Mouse (Mus musculus) mesoderm, embryonic 11.5 days (tissue): ENCODE measurements around the gene Zfp454.

Experiments used
- DNase-seq: peaks from one replicate; pipeline ENCODE4 v3.0.0-alpha.2; 2012; ENCODE audit warnings: low read depth, low spot score

The Zfp454 gene

GRCm38 (mm10) chr11:50841023-50841735 lies 46.3 kb downstream of the Zfp454 start, which contains the start of gene Zfp879:
Gene Zfp879, minus strand, starts transcription at chr11:50841552.
- peak; percentile 94 for DNase-seq

DNA sequence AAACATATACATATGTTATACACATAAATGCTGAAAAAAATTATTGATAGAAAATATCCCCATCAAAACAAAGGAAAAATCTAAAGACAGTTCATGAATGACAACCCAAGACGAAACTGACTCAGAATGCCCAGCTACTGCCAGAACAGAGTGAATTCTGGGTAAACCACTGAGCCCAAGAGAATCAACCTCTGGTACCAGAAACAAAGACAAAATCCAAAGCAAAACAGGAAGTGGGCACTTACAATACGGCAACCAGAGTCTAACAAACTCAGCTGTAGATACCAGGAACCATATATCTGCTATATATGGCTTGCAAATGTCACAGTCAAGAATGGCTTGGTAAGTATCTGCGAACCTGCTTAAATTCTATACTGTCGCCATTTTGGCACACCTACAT lies 51.7 kb downstream of the Zfp454 start:
- DNase-seq: no peak

GRCm38 (mm10) chr11:50827010-50827953 lies 60.2 kb downstream of the Zfp454 start, which contains the start of gene Zfp354c:
Gene Zfp354c, minus strand, starts transcription at chr11:50827724.
- DNase-seq: peak; percentile 87

GRCm38 (mm10) chr11:50826214-50826613 lies 61.2 kb downstream of the Zfp454 start:
- no peak for DNase-seq
